Mouse (Mus musculus): ENCODE measurements at regions not wholly inside any gene's neighbourhood (a gene's known extent, or its start where the extent isn't known, plus 50 kb on each side); places are given as distances from the start of the nearest gene placed in this dataset.

DNA sequence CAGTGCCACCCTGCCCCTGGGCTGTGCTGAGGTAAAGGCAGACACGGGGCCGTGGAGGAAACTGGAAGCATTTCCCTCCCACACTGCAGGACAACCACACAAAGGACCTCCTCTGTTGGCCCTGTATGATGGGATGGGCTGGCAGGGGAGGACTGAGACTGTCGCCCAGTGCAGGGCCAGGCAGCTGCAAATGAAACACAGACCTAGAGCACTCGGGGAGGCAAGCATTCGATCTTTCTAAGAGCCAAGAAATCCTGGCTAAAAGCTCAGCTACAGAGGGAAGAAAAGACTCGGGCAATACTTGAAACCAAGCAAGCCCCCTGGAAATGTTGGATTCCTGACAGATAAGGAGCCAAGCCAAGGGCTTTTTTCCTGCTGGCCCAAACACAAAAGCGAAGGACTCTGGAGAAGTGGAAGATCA lies 82.5 kb upstream of the Sertad2 start:
- DNase-seq (ENCODE audit: low read depth in 2 of 2, low spot score in 2 of 2), result no peak

DNA sequence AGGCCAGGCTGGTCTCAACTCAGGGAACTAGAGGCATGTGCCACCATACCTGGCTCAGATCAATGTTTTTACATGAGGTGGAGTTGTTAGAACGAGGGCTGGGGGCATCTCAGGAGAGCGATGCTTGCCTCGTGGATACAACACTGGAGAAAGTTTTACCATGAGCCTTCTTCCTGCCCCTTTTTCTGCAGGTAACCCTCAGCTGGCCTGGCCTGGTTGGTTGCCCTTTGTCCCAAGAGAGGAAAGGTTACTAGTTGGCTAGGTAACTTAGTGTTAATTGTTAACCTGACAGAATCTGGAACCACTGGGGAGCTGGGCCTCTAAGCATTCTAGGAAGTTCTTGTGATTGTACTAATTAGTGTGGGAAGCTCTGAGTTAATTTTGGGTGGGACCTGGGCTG lies 81.0 kb upstream of the Sertad2 start:
- DNase-seq (ENCODE audit: low read depth in 2 of 2, low spot score in 2 of 2), result no peak

DNA sequence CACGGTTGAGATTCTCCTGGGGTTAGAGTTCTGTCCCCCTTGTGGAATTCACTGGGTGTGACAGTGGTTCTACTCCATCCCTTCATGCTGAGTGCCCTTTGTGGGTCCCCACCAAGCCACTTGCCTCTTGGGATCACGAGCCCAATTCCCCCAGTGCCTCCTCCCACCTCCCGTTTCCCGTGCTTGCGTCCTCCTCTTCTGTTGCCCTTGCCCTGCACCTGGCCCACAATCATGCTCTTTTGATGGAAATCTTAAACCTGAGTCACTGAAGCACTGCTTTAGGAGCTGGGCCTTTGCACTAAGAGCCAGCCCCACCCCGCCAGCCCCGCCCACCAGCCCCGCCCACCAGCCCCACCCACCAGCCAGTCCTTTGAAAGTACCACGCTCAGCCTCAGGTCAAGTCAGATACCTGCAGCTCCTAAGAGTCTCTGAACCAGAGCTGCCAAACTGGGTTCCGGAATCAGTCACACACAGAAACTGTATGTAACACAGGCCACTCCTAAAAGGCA lies 79.8 kb upstream of the Sertad2 start:
- DNase-seq (ENCODE audit: low read depth in 2 of 2, low spot score in 2 of 2), result no peak

DNA sequence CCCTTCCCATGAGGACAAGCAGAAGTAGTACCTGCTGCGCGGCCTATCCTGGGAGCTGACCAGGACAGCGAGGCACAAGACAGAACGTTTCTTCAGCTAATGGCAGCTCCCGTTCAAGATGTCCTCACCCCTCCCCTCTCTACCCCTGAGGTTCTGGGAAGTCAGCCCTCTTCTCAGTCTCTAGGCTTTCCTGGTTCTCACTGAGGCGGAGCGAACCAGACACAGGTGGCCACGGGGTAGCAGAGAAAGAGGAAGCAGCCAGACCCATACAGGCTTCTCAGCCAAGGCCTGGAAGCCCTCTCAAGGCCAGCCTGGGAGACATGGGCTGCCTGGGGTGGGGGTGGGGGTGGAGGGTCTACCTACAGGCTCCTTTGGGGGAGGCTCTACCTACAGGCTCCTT lies 78.5 kb upstream of the Sertad2 start:
- DNase-seq (ENCODE audit: low read depth in 2 of 2, low spot score in 2 of 2), result no peak

DNA sequence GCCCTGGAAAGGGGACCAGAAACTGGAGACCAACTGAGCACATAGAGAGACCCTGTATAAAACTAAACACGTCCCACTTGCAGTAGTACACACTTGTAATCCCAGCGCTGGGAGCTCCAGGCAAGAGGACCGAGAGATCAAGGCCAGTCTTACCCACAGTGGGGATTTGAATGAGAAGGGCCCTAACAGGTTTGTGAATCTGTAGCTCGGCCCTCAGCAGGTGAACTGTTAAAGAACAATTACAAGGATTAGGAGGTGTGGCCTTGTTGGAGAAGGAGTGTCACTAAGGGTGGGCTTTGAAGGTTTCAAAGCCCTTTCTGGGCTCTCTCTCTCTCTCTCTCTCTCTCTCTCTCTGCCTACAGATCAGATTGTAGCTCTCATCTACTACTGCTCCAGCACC lies 76.5 kb upstream of the Sertad2 start:
- DNase-seq (ENCODE audit: low read depth in 2 of 2, low spot score in 2 of 2), result no peak

DNA sequence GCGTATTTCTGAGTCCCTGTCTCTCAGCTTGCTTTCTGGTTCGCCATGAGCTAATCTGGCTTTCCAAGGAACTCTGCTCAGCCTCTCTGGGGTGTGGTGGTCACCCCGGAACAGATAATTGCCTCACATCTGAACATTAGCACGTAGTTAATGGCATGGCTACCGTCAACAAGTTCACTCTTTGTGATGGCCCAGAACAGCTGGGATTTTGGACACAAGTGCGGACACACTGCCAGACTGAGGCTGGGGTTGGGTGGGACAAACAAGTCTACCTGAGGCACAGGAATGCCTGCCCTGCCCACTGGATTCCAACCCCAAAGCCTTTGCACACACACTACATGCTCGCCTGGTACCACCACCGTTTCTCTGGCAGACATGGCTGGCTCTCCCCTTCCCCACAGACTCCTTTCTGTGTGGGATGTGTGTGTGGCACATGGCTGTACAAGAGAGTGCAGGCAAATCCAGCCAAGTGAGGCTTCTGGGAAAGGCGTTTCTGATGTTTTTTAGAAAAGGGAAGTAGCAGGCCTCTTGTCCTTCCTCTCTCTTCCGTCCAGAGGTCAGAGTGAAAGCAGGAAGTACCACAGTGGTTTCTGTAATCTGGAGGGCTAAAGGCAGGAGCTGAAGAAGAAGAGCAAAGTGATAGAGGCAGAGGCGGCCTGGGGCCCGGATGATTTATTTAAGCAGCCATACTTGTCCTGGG lies 74.6 kb upstream of the Sertad2 start:
- DNase-seq (ENCODE audit: low read depth in 2 of 2, low spot score in 2 of 2), result no peak

DNA sequence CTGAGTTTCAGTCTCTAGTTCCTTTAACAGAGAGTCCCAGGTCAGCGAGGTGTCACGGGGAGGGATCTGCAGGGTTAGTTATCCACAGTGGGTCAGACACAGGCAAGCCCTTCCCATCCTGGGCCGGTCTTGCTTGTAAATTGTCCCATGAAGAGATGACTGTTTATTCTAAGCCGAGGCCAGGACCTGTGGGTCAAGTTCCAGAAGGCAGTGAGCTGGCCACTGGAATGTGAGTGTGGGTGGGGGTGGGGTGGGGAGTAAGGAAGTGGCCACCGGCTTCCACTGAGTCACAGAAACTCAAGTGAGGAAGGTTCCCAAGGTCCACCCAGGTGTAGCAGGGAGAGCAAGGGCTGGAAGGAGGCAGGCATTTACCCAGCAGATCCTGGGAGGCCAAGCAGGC lies 73.7 kb upstream of the Sertad2 start:
- no peak for DNase-seq (ENCODE audit: low read depth in 2 of 2, low spot score in 2 of 2)

DNA sequence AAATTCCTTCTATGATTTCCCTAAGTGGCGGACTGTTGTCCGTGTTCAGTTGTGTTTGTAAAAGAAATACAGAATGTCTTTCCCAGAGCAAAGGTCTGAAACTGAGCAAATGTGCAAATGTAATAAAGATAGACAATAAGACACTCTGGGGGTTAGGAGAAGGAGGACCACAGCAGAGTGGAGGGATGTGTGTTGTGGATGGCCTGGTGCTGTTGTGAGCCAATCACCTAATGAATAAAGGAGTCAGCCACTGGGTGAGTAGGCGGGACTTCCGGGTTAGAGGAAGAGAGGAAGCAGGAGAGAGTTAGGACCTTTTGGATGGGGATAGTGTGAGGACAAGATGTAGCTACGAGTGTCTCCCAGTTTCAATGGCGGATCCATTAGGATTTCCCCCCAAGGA lies 72.7 kb upstream of the Sertad2 start:
- no peak for DNase-seq (ENCODE audit: low read depth in 2 of 2, low spot score in 2 of 2)

DNA sequence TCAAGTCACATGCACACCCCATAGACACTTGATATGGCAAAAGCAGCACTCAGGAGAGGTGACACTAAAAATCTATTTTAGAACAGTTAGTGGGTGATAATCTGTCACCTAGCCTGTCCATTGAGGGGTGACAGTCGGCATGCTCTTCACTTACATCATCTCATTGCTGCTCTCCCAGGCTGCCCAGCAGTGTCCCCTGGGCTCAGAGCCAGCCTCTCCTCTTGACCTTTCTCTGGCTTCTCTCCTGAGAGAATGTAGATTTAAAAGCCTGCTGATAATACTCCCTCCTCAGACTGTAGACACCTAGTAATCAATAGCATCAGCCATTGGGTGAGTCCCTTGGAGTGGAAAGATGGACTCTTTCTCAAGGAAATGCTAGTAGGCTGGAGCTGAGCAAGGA lies 70.7 kb upstream of the Sertad2 start:
- DNase-seq (ENCODE audit: low read depth in 2 of 2, low spot score in 2 of 2), result no peak

DNA sequence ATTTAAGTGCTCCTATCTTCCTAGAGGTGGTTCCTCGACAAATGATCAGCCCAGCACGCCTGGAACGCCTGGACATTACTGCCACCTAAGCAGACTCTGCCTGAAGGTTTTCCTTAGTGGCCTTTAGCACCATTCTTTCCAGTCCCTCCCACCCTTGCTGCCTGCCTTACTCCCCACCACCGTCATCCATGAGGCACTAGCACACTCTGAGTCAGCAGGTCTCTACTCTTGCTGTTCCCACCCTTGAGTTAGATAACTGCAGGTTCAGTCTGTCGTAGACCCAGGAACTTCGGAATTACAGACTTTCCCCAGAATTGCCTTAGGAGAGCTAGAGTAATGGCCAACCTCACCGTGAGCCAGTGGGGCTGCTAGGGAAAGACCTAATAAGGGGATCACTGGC lies 67.4 kb upstream of the Sertad2 start:
- DNase-seq (ENCODE audit: low read depth in 2 of 2, low spot score in 2 of 2), result no peak

DNA sequence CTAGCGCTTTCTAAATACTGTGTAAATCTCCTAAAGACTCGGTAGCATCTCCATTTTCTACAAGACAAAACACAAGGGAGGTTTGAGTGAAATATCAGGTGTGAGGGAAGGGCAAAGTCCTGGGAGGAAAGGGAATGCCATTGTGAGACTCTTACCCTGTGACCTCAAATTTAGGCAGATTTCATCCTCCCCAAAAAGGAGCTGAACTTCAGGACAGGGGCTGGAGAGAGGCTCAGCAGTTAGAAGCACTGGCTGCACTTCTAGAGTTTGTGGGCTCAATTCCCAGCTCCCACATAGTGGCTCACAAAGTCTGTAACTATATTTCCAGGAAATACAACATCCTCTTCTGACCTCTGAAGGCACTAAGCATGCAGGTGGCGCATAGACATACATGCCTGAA lies 66.6 kb upstream of the Sertad2 start:
- DNase-seq (ENCODE audit: low read depth in 2 of 2, low spot score in 2 of 2), result no peak

DNA sequence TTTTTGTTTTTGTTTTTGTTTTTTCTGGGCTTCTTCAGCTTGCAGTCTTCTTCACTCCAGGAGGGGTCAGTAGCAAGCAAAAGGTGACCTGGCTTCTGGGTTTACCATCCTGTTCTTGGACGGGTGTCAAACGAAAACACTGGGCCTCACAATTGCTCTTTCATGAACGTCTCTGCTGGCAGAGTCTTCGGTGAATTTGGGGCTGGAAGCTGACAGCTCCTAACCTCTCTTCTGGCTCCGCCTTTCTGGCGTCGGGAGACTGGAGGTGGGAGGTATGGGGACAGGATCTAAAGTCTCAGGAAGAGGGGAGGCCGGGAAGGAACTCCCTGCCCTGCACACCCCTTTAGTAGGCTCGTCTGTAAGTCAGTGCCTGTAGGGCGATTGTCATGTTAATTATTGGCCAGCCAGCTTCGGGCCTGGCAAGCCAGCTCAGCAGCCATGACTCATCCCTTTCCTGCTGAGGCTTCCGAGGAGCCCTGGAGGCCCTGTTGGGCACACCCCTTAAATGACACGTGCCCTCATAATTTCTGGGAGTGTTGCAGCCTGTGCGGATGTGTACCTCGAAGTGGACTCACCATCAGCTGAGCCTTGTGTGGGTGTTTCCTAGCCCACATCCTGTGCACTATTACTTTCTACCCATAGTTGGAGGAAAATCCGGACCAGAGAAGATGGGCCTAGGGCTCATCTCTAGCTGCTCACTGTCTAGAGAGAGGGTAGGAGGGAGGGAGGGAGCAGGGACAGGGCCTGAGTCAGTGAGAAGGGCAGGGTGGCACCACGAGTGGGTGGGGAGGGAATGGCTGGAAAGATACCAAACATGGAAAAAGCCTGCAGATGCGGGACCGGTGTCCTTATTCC lies 65.6 kb upstream of the Sertad2 start:
- peak in 1 of 2 experiments; percentile 16 for DNase-seq (ENCODE audit: low read depth in 2 of 2, low spot score in 2 of 2)

DNA sequence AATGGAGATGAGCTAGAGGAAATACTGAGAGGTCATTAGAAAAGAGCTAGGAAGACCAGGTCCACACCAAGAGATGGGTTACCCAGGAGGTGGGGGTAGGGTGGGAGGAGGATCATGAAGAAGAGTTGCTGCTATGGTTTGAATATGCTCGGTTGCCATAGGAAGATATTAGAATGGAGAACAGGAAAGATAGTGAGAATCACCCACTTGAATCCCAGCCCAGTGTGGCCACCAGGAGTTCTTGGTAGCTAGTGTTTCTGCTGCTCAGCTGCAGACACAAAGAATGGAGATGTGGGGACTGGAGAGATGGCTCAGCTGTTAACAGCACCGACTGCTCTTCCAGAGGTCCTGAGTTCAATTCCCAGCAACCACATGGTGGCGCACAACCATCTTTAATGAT lies 62.4 kb upstream of the Sertad2 start:
- DNase-seq (ENCODE audit: low read depth in 2 of 2, low spot score in 2 of 2), result no peak

DNA sequence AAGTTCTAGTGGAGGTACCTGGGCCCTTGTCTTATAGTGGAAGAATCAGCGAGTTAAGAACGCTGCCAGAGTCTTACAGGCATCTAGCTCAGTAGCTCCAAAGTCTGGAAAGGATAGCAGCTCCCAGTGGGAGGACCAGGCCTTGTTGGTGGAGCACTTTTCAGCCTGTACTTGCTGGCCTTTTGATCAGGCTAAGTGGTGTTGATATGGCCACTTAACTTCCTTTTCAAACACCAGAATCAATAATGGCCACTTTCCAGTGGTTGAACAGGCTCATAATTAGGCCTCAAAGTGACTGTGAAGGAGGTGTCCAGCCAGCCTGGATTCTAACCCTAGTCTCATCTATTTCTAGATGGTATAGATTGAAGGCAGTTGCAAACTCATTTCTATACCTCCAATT lies 57.7 kb upstream of the Sertad2 start:
- DNase-seq (ENCODE audit: low read depth in 2 of 2, low spot score in 2 of 2), result no peak
